Mouse (Mus musculus): ENCODE data around the gene Ppm1e.

Gene Ppm1e

DNA sequence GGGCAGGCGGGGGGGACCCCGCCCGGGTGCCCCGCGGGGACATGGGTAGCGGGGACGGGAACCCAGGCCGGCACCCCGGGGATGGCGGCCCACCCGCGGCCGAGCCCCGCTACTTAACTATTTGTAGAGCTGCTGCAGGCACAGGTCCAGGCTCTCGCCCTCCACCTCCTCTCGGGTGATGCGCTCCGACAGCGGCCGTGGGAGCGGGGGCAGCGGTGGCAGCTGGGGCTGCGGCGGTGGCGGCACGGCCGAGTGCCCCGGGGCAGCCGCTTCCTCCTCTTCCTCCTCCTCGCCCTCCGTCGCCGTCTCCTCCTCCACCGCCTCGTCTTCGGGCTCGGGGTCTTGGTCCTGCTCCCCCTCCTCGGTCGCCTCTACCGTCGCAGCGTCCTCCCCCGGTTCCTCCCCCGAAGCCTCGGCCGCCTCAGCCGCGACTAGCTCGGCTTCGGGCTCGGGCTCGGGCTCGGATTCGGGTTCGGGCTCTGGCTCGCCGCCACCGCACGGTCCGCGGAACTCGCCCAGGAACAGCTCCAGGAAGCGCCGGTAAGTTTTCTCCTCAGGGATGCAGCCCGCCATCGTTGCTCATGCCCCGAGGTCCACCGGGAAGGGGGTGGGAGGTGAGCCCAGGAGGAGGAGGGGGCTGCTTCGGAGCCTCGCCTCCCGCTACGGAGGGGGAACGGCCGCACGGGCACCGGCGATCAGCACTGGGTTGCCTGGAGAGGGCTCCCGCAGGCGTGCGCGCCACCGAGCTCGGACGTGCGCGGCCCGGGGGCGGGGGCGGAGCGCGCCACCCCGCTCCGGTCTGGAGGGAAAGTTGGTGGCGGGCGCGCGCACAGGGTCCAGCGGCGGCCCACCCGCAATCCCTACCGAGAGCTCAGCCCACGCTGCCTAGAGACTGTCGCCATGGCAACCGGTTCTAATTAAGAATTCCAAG is at the start of gene Ppm1e:
Gene Ppm1e, minus strand, starts transcription at position 693 of the 931 bp plus-strand sequence.
- DNase-seq, result peak; percentile 57

DNA sequence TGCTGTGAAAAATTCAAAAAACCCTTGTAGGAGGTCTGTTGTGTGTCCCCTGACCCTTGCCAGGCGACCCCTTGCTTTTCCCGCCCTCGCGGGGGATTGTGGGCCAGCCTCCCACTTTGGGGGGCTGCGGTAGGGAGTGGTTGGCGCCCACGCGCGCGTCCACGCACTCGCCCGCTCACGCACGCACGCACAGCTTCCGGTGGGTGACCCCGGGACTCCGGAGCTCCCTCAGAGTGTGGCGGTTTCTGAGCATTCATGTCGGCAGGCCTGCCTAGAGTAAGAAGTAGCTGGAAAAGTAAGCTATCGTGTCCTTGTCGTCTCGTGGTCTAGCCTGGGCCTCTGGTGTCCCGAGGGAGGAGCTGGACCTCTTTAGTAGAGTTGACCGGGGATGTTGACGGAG is 46.1 kb upstream of the Ppm1e start, which contains the start of the genes Rad51c and Tex14:
Gene Rad51c, minus strand, starts transcription at position 79 of the 400 bp plus-strand sequence.
Gene Tex14, plus strand, starts transcription at position 190 of the 400 bp plus-strand sequence.
- peak; percentile 39 for DNase-seq

DNA sequence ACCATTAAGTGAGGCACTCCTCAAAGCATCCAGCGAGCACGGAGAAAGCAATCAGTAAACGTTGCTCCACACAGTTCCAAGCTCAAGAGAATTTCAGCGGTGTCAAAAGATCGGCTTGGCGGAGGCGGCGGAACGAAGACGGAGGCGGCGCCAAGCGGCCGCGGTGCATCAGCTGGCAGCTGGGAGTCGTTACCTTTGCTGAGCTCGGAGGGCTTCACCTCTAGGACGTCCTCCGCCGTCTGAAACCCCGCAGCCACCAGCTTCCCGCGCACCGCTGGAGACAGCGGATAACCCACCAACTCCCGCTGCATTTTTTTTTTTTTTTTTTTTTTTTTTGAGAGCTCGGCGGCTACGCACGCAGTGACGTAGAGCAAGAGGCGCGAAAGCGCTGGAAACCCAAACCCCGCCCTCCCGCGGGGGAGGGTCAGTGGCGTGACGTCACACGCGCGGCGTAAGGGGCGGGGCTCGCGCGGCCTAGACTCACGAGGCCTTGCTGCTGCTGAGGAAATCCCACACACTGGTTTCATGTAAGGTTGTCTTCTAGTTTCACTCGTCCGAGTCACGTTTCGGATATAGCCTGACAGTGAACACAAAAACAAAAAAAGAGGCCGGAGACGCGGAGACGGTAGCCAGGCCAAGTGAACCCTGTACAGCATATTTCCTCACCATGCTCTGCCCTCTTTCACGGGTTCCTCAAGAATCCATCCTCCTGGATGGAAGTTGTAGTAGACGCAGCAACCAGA is 45.5 kb upstream of the Ppm1e start:
- DNase-seq, result peak; percentile 97

DNA sequence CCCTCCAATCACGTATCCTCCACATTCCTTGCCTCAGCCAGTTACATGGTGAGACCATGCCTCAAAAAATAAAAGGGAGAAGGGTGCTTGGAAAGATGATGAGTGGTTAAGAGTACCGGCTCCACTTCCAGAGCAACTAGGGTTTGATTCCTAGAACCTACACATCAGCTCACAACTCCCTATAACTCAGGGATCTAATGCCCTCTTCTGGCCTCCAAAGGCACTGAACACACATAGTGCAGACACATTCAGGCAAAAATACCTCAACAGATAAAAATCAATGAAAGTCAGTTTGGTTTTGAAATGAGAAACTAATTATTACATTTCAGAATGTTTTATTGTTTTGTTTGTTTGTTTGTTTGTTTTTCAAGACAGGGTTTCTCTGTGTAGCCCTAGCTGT is 39.6 kb upstream of the Ppm1e start:
- DNase-seq, result no peak

DNA sequence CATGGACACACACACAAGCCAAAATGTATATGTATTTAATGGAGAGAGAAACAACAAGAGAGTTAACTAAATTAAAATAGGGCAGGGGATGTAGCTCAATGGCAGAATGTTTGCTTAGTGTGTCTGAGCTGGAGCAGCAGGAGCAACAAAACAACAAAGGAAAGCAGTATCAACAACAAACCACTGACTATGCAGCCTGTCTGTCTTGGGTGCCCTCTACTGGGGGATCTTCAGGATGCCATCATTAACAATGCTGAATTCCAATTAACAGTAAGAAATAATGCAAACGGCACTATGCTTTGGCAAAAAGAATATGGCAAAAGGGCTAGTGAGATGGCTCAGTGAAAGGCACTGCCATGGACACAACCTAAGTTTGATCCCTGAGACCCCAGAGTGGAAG is 35.0 kb upstream of the Ppm1e start:
- no peak for DNase-seq

DNA sequence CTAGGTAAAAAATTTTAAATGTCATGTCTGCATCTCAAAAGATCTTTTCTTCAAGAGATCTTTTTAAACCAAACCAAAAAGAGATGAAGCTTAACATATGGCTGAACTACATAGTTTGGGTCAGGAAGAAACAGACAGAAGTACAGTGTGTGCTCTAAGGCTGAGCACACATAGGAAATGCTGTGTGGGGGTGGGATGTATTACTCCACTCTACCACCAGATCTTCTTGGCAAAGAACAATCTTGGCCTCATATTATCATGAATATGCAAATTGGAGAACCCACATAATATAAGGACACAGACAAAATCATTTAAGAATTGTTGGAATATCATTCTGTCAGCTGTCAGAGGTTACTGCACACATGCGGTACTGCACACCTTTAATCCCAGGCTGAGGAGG is 26.9 kb upstream of the Ppm1e start:
- no peak for DNase-seq

DNA sequence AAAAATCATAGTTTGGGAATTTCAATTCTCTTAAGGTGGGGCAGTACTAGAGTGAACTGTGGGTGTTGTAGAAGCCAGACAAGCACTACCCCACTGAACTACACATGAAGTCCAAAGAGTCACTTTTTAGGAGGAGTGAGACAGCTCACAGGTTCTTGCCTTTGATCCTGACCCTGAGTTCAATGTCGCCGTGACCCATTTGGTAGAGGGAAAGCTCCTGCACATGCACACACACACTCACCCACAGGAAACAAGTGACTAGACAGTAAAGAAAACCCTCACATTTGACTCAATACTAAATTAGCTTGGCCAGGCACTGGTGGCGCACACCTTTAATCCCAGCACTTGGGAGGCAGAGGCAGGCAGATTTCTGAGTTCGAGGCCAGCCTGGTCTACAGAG is 25.7 kb upstream of the Ppm1e start:
- no peak for DNase-seq

DNA sequence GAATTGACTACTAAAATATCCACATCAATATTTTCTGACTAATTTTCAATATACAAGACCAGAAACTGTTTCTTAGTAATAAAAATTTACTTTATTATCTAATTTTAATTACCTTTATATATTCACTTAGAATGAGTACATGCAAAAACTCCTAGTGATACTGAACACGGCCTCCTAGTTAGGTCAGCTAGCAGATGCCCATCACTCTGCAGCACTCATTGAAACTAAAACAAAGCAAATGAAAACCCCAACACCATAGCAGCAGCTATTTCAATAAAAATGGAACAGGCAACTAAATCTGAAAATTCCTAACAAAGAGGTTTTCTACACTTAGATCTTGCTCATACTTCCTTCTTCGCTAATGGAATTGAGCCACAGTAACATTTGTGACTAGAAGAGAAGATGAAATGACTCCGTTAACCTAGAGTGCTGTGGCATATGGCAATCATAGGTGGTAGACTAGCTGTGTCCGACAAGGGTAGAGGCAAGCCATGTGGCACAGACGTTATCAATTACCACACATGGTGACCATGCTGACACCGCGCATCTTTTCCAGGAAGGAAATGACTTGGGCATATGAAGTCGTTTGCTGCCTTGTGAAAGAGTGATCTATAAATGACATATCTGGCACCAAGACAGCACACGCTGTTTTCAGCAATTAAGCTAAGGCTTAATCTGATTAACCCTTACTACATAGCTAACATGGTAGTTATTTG is 9.2 kb upstream of the Ppm1e start:
- no peak for DNase-seq

DNA sequence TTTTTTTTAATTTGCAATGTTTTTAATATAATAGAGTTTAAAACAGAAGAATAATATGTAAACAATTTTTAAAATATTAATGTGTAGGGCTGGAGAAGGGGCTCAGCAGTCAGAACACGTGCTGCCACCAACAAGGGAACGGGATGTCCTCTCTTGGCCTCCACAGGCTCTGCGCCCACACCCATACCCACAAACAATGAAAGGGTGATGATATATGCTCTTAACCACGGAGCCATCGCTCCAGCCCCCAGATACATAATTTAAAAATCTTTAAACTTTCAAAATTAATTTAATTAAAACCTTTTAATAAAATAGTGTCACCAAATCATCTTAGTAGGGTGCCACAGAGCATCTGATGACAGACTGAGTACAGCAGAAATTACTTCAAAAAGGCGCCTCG is 8.2 kb upstream of the Ppm1e start:
- no peak for DNase-seq

DNA sequence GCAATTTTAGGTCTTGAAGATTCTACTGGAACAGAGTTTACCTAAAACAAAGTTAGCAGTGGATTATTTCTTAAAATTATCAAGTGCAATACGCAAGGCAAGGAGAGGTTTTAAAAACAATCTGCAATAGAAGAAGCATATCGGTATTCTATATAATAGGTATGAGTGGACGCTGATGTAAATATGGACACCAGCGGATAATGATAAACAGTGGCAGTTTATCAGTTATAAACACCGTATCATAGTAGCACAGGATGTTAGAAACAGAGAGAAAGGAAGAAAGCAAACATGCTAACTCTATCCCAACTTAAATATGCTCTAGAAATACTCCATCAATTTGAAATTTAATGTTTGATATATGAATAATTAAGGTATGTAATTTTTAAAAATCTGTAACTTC is 6.3 kb upstream of the Ppm1e start:
- DNase-seq, result no peak

DNA sequence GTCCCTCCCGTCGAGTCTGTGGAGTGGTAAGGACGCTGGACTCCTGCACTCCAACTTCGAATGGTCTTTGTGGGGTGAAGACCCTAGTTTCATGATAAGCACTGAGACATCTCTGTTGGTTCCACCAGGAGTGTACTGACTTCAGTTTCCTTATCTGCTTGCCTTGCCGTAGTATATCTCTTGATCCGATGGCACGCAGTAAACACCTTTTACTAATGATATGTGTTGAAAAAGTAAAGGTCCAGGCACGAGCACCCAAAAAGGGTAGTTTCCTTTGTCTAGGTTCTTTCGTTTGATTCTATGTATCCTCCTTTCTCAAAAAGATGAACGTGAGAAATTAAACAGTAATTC is 414 bp upstream of the Ppm1e start:
- no peak for DNase-seq

DNA sequence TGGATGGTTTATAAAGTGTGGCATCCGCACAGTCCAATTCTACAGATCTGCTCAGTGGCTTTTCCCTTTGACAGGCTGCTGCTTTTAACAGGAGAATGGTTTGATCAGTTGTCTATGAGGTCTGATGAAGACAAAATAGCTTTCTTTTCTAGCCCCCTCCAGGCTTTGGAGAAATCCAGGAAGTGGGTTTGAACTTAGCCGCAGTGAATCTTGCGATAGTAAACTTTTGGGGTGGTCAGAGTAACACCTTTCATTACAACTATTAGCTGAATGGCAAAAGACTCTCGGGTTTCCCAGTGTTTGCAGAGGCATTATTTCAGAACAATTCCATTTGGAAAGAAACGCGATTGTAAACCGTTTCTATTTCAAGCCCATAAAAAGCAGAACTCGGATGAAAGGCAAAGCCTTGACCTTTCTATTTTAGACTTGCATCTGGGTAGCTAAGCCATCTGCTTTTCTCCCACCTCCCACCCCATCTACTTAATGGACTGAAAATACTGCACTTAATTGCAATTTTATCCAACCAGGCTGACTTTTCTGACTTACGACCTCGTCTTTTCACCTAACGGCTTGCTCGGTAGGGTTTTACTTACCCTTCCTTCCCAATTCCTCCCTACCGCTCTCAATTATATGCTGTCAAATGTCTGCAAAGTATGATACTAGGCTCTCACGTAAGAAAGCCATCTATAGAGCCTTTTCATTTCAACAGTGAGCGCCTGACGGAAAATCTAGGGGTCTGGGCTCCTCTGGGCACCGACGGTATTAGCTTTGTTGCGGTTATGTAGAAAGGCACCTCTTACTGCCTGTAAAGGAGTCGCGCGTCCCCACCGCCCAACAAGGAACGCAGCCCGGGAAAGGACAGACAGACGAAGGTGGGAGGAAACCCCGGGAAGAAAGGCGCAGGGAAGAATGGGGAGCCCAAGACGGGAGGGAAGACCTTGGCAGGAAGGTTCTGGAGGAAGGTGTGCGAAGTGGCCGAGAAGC is 1.2 kb downstream of the Ppm1e start:
- peak; percentile 12 for DNase-seq

DNA sequence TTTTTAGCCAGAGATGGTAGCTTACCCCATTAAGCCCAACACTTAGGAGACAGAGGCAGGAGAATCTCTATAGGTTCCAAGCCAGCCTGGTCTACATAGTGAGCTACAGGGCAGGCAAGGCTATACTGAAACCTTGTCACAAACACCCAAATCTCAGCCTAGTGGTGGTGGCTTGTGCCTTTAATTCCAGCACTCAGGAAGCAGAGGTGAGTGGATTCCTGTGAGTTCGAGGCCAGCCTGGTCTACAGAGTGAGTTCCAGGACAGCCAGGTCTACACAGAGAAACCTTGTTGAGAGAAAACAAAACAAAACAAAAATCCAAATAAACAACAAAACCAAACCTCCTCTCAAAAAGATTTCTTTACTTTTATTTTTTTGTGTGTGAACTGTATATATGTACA is 4.0 kb downstream of the Ppm1e start:
- no peak for DNase-seq

DNA sequence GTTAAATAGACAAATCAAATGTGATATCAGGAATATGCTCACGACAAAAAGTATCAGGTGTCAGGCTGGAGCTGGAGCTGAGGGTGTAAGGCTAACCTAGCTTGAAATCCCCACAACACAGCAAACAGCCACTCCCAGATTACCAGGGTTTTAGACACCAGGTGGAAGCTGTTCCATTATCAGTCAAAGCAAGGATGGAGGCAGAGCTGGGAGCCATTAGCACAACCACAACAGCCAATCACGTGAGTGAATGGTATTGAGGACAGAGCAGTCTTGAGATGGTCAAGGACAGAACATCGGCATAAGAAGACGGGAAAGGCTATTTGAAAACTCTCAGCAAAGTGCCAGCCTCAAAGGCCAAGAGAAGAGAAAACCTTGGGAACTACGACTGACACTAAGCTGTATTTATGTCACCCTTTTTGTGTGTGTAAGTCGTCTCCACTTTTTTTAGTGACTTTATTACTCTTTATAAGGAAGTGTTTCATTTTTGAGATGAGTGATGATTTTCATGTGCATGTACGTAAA is 5.1 kb downstream of the Ppm1e start:
- DNase-seq, result no peak

DNA sequence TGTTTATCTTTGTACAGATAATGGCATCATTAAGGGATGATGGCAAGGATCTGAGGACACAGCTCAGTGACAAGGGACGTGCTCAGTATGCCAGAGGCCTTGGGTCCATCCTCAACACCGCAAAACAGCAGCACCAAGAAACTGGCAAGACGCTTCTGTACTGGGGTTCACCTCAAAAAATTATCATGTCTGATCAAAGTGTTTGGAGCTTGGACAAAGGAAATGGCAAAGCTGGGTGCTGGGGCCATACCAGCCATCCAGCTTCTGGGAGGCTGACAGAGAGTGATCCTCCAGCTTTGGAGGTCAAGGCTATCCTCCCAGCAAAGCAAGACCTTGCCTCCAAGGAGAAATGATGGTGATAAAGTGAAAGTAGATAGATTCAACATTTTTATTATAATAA is 32.4 kb downstream of the Ppm1e start:
- DNase-seq, result no peak

DNA sequence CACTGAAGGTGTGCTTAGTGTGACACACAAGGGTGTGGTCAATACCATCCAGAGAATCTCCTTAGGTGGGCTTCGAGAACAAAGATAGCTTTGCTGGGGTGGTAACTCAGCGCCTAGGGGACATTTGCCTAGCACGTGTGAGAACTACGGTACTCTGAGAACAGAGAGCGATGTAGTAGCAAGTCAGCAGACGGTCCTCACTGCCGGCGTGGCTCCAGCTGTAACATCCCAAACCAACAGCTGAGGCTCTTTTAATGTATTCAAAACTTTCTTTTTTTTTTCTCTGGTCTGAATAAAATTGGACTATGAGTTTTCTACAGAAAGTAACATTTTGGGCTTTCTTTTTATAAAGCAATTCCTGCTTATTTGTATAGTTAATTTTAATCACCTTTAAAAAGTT is 36.3 kb downstream of the Ppm1e start:
- no peak for DNase-seq

DNA sequence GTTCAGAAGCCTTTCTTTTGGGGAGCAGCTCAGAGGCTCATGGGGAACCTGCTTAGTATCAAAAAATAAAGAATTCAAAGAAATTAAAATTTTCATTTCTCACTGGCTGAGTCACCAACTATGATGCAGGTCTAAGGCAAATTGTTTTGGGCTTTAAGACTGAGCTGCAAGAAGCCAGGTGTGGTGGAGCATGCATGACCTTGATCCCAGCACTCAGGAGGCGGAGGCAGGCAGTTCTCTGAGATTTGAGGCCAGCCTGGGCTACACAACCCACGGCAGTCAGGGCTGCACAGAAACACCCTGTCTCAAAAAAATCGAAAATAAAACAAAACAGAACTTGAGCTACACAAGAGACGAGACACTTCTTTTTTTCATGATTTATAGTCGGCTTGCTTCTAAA is 38.8 kb downstream of the Ppm1e start:
- DNase-seq, result no peak

DNA sequence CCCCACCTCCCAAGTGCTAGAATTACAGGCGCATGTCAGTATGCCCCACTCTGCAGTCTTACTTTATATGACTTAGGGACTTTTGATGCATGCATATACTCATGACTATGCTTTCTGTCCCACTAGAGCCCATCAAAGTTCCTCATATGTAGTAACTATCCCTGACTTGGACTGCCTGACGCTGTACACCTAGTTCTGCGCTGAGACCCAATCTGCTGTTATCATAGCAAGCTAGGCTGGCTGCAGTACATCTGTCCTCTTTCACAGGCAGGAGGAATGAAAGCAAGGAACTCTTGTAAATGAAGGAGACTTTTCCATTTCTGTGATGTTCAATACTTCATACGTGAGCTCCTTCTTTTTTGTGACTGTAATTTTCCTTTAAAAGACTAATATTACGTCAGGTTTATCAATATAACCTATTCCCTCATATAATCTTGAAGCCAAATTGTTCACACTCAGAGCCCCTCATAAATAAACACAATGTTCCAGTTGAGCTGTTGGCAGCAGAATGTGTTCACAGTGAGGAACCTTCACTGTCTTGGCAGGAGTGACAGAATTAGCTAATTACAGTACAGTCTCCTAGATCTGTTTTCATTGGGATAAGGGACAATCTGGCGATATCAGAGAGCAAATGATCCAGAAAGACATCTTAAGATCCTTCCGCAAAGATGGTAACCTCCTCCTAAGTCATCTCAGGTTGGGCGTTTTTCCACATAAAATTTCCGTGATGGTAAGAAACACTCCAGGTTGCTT is 39.7 kb downstream of the Ppm1e start:
- DNase-seq, result peak; percentile 39

DNA sequence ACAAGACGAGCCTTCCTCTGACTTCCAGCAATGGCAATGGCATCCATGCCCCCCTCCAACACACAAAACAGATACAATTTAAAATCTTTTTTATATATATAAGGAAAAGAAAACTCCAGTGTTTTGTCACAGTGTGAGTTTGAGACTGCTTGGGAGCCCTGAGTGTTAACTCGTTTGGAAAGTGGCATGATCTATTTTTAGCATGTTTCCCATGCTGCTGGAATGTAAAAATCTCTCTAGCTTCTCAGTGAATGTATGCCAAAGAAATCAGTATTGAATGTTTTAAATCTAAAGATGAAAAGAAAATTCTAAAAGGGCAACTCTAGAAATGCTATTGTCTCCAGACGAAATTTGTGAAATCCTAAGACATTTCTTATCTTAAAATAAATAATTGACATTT is 45.3 kb downstream of the Ppm1e start:
- no peak for DNase-seq

DNA sequence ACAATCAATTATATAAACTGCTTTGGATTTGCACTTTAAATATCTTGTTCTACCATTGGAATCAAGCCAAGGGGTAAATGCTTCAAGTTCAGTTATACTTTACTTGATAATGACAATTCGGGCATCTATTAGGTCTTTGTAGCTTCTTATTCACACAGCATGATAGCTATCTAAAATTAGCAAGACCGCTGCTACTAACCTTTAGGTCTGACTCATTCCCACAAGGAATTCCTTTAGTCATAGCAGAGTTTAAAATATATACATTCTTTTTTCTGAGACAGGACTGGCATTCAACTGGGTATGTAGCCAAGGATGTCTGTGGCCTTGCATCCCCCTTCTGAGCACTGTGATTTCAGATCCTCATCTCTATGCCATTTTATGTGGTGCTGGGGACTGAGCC is 48.5 kb downstream of the Ppm1e start:
- no peak for DNase-seq
